Mouse (Mus musculus) ovary, adult 18-20 months (tissue): ENCODE data around the gene Tstd2.

Experiments used
- DNase-seq: peaks from one replicate; pipeline ENCODE4 v3.0.0; 2022; ENCODE audit warnings: low spot score, mixed read lengths

The Tstd2 gene

DNA sequence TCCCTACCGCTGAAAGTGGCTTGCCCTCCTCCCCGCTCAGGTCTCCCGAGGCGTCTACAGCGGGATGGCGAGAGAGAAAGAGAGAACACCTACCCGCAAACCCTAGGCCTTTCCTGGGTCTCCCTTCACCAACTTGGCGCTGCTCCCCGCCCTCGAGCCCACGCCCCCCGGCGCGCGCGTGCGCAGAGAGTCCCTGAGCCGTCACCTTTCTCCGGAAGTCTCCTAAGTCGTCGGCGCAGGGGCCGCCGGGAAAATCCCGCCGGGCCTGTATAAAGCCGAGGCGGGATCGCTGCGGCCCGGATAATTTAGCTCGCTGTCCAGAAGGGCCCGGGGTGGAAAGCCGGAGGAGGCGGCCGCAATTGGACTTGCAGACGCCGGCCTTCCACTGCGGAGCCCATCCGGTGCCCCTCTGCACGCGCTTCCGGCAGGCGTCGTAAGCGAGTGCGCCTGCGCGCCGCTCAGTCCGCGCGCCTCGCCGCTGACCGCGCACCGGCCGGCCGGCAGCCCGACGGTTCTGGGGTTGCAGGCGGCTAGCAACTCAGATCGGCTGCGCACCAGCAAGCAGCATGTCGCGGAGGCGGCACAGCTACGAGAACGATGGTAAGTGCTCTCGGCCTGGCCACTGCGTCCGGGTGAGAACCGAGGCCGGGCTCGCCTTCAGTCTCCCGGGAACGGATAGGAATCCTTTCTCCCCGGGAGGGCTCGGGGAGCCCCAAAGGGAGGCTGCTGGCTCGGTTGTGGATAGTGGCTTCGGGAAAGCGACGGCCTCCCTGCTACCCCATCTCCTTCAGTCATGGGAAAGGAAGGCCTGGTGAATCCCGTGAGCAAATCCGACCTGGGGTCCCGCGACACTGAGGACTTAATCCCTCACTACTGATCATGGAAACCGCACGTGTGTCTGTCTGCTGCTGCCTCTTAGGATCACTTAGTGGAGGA lies at the start of gene Tstd2, which contains the start of gene Ncbp1:
Gene Tstd2 (minus strand): TSS at position 408 of the 936 bp plus-strand sequence.
Gene Ncbp1 (plus strand): TSS at position 327 of the 936 bp plus-strand sequence.
- peak; percentile 83 for DNase-seq

DNA sequence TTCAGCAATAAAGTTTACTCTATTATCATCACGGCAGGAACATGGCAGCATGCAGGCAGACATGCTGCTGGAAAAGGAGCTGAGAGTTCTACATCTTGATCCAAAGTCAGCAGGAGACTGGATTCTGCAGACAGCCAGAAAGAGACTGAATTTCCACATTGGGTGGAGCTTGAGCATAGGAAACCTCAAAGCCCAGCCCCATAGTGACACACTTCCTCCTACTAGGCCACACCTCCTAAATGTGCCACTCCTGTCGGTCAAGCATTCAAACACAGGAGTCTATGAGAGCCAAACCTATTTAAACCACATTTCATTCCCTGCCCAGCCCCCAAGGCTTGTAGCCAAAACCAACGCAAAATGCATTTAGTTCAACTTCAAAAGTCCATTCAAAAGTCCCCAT lies 48.0 kb upstream of the Tstd2 start:
- DNase-seq, result no peak

DNA sequence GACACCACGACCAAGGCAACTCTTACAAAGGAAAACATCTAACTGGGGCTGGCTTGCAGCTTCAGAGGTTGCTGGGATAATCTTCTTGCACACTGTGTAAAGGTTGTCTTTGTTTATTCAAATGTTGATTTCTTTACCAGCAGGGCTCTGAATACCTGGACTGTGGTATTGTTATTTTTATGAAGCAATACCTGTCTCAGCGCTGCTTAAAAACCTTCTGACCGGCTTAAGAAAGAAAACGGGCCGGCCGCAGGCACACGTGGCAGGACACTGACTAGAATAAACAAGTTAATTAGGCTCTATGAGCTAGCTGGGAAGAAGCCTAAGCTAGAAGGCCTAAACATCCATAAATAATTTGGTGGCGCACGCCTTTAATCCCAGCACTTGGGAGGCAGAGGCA lies 47.4 kb upstream of the Tstd2 start:
- DNase-seq, result no peak

DNA sequence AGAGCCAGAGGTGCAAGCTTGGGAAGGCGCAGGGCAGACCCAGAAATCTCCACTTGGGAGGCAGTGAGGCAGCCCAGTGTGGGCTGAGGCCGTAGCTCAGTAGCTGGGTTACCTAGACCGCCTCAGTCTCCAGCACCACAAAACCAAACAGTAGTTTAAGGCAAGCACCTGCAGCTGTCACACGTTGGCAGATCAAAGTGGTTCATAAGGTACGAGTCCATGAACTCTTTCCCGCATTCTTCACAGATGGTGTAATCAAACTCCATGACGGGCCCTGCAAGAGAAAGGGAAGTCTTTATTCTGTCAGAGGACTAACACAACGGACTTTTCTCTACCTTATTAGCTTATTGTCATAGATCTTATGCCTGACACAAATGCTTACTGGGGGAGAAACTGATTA lies 46.9 kb upstream of the Tstd2 start:
- DNase-seq, result no peak

DNA sequence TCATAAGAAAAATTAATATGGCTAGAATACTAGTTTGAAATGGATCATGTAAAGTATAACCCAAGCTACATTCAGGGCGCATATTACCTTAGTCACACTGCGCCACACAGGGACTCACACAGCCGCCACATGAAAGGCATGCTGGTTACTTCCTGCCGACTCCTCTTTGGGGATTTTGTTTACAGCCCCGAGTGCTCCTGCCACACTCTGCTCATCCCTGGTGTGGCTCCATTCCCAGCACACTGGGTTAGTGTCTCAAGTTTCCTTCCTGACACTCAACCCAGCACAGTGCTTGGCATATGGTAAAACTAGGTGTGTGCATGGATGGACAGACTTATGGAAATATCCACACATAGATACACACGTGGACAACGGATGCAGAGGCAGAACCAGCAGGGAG lies 43.7 kb upstream of the Tstd2 start:
- no peak for DNase-seq

DNA sequence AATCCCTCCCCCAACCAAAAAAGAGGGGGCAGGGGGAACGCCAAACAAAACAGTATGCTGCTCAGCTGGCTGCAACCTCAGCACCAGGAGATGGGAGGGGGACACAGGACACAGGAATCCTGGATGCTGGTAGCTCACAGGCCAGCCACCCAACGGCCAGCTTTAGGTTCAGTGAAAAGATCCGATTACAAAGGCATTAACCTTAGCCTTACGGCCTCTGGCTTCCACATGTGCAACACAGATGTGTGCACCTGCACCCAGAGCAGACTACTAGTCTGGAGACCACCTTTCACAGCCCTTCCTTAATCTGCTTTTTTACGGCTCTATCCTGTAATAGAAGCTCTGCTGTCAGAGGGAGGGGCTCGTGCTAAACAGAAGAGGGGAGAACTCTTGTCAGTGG lies 42.7 kb upstream of the Tstd2 start:
- no peak for DNase-seq

DNA sequence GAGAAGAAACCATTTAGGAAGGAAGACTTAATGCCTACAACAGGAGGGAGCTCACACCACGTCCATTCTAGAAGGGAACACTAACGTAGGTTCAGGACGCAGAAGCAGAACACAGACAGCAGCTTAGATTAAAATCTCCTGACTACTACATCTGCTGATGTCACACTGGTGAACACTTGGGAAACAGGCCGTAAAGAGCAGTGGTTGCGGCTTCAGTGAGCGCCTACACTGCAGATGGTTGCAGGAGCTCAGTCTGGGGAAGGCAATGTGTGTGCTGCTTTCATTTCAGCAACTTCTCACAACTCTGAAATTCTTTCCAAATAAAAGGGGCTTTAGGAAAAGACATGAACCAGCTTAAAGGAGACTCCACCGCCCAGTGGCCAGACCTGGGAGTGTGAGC lies 39.0 kb upstream of the Tstd2 start:
- DNase-seq, result no peak

DNA sequence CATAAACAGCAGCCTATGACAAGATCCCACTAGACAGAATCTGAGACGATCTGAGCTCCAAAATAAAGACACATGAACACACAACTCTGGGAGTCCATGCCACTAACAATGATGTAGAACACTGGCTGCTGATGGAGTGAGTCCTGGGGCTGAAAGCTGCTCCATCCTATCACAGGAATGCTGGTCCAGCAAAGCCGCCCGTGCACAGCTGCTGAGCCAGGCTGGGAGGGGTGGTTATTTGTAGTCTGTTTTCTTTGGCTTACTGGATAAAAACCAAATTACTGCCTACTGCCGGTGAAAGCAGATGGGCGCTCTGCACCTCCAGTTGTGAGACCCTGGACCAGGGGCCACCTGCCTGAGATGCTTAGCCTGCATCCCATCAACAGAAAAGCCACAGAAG lies 38.5 kb upstream of the Tstd2 start:
- no peak for DNase-seq

DNA sequence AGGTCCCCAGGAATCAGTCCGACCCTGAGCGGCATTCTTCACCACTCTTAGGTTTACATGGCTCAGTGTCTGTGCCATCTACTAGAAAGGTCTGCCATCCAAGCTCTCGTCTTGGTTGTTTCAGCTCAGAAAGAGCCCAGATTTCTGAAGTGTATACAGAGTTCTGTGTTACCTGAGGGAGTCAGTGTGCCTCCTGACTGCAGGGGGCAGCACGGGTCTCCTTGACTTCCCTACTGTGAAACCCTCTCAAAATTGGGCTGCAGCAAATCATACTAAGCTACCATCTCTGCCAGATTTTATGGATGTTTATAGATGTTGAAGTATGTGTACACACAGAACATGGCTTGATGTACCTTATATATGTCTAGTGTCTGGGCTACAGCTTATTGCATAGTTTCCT lies 37.8 kb upstream of the Tstd2 start:
- DNase-seq, result no peak

DNA sequence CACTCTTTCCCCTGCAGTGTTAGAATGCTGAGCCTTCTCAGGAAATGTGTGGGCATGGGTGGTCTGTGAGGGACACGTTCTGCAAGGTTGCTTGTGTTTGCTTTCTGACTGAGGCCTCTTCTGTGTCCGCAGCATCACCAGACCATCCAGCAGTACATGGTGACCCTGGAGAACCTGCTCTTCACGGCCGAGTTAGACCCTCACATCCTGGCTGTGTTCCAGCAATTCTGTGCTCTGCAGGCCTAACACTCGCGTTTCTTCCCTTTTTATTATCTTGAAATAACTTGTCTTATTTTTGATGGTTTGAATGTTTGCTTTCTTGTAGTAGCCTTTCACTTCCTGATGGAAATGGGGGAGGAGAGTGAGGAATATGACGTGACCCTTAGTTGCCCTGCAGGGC lies 33.3 kb upstream of the Tstd2 start:
- DNase-seq, result no peak

DNA sequence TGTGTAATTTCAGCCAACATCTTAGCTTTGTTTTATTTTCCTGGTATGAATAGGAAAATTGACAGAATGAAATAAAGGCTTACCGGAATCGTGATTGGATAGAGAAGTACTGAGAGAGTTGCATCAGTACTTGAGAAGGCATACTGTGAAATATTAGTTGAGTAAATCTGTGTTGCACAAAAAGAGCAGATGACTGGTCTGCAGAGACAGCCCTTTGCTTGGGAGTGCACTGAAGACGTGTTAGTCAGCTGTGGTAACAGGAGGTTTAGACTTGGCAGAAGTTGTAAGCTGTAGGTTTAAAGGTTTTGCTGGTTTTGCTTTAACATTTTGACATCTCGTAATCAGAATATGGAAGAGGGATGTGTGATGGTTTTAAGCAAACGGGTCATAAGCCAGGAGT lies 27.3 kb upstream of the Tstd2 start:
- DNase-seq, result no peak

DNA sequence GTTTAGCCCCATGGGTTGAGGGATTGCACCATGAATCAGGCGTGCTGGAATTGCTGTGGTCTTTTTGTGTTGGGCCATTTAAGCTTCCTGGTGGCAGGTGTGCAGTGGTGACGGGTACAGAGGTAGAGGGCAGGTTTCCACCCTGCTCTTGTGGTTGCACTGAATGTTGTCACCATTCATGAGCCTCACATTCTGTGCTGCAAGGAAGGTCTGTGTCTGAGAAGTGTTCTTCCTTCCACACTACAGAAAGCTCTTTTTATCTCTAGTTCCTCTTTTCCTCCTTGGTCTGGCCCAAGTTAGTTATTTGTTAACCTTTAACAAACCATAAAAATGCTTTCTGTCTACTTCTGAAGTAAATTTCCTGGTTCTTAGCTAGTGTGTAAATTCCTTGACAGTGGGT lies 25.5 kb upstream of the Tstd2 start:
- DNase-seq, result no peak

DNA sequence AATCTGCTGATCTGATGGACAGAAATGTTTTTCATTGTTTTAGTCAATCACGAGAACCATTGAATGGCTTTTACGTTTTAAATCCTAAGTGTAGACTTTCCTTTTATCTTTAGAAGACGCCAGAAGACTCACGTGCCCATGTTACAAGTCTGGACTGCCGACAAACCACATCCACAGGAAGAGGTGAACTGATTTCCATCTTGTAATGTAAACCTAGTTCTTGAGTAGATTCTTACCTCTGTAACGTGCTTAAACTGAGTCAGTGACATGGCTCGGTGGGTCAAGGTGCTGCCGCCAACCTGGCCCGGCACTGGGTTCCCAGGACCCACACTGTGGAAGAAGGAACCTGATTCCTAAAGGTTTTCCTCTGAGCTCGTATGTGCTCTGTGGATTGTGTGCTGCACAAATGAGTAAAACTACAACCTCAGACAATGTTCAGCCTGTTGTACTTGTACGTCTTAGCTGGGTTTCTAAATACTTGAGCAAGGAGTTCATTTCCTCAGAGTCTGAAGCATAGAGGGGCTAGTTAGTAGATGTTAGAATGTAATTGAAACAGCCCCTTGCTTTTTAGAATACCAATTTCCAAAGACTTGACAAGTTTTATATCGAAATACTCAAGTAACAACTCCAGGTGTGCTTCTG lies 13.5 kb upstream of the Tstd2 start:
- DNase-seq, result no peak

DNA sequence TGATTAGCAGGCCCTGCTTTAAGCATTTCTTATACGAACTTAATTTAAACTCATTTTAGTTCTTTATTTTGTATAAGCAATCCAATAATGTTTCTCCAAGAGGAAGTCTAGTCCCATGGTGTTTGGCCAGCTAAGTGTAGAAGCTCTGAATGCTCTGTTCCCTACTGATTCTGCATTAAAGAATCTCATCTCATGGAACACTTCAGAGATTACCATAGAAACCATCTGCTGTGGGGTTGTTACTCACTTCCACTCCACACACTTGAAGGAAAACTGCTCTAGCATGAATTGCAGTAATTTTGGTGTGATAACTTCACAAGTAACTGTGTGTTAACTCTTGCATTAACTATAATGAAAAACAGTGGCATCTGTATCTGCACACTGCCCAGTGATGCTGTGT lies 8.4 kb upstream of the Tstd2 start:
- DNase-seq, result no peak

DNA sequence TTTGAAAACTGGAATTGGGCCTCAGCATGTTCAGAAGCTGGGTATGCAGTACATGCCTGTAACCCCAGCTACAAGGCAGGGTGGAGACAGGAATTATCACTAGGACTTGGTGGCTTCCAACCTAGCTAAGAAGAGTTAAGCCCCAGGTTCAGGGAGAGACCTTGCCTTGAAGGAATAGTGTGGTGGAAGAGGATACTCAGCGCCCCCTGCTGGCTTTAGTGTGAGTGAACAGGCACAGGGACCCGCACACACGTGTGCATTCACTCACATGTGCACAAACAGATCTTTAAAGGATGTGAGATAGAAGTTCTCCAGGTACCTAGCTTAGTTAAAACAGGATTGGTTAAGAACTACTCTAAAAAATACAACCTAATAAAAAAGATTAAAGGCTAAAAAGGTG lies 5.8 kb upstream of the Tstd2 start:
- no peak for DNase-seq

DNA sequence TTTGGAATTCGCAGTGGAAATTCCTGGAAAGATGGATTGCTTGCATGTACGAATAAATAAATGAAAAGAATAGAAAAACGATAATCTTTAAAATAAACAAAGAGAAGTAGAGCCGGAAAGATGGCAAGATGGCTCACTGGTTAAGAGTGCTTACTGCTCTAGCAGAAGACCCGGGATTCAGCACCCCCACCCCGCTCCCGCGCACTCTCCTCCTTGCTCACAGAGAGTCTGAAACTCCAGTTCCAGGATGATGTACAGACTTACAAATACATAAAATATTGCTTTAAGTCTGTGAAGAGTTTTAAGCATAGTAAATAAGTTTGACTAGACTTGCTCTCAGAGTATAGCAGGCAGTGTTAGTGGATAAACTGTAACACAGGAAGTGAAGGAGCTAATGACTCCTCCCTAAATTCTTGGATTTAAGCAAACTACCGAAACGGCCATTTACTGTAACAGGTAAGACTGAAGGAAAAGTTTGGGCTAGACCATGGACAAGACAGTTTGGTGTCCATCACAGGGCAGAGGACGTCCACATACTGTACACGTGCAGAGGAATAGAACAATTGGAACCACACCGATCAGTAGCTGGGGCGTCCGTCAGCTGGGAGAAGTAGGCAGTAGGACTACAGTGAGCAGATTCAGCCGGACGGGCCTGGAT lies 736 bp downstream of the Tstd2 start:
- no peak for DNase-seq

DNA sequence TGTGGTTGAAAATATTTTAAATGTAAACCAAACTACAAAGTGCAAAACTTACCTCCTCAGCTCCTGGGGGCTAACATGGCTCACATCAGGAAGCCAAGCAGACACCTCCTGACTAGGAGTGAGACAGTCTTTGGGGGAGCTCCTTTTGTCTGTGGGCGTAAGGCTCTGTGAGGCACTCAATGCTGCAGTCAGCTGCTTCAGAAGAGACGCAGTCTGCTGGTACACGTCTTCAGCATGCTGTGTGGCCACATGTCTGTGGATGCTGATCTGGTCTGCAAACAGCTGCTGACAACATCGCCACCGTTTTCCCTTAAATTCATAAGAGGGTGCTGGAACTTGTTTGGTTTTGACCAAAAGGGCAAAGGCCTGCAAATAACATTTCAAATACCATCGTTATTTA lies 6.7 kb downstream of the Tstd2 start:
- DNase-seq, result no peak

DNA sequence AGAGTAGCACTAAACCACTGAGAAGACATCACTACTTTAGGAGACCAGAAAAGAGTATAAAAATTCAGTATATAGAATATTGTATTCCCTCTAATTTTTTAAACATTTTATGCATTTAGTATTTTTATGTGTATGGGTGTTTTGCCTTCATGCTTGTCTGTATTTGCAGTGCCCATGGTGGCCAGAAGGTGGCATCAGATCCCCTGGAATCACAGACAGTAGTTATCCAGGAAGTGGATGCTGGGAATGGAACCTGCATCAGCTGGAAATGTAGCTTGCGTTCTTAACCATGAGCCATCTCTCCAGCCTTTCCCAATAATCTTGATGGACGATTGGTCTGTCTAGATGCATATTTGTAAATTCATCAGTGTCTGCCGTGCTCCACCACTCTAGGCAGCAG lies 8.3 kb downstream of the Tstd2 start:
- DNase-seq, result no peak

DNA sequence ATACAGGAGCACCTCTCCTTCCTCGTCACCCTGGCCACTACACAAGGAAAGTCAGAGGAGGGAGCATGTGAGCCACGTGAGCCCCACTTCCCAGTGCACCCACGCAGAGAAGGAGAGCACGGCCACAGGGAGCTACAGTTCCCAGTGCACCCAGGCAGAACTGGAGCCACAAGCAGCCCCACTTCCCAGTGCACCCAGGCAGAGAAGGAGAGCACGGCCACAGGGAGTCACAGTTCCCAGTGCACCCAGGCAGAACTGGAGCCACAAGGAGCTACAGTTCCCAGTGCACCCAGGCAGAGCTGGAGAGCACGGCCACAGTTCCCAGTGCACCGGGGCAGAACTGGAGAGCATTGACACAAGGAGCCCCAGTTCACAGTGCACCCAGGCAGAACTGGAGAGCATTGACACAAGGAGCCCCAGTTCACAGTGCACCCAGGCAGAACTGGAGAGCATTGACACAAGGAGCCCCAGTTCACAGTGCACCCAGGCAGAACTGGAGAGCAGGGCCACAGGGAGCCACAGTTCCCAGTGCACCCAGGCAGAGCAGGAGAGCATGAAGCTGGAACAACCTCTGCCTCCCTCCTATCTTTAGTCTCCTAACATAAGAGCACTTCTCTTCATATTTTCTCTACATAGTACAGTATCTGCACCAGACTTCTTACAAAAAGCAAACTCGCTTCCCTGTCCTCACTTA lies 9.0 kb downstream of the Tstd2 start:
- DNase-seq, result no peak

DNA sequence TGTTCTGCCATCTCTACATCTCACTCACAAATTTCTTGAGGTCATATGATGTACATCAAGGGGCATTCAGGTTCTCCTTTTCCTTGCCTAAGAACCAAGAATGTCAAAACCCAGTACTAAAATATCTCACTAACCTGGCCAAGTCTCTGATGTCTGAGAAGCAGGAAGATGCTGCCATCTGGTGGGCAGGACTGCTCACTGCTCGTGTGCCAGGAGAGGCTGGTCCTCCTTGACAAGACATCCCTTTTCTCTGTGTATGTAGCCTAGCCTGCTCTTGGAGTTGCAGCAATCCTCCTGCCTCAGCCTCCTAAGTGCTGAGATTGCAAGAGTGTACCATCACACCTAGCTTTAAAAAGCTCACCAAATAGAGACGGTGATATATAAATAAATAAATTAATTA lies 12.0 kb downstream of the Tstd2 start:
- DNase-seq, result no peak

DNA sequence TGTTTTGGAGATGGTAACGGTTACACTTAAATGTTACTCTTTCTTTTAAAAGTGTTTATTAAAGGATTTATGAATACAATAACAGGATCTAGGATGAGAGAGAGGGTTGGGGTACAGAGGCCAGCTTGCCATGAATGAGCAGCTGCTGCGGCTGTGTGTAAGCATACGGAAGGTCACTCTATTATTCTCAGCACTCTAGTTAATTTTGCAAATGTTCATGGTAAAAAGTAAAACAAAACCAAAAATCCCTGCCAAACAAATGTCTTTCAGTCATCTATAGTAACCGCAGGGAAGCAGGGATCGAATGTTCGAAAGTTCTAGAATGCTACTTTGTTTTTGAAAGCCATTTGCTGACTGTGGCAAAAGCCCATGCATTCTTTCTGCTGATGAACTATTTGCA lies 15.1 kb downstream of the Tstd2 start:
- no peak for DNase-seq

DNA sequence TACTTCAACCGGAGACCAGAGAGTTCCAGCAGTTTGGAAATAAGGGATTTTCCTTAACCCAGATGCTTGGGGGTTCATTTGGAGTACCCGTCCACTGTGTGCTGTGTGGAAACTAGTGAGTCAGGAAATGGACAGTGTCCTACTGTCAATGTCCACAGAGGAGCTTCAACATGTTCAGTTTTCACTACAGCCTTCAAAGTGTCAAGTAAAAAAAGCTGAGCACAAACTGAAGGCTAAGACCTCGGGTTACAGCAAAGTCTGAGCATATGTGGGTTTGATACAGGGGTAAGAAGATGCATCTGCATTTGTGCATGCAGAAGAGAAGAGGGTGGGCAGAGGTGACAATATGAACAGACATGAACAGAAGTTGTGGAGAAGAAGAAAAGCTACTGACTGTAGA lies 17.7 kb downstream of the Tstd2 start:
- no peak for DNase-seq
